ENCODE assay signal across 20 mouse cellular contexts in genomic region chr1:87960752-87961151, GRCm38 (mm10). TPM values are rescaled to one million over a fixed set of nuclear protein-coding genes. Genes with fewer than 3 reads are reported as not detected.
DNase-seq lines count a peak whose midpoint lies in the region; ATAC-seq lines count a peak whose summit lies in the region.
"Had no signal": no experiment of that assay in that cellular context is flagged by ENCODE, and none has a peak within 500 bp of the region (broad histone marks: within the 10 kb centered on the region; RNA-seq: fewer than 3 reads in every experiment).

No protein-coding gene starts in this region.

- H3K4me3 ChIP-seq in heart, embryonic 11.5 days (ENCODE audit: low read depth, low read length) = no peak overlapping the region
- H3K4me3 ChIP-seq in macrophage (ENCODE audit: inconsistent target) = no peak overlapping the region
- H3K4me3 ChIP-seq in hindbrain, embryonic 16.5 days (ENCODE audit: low read length) = no peak overlapping the region
- H3K4me3 ChIP-seq: embryonic facial prominence, embryonic 10.5 days; heart, adult 2 months; hindbrain, embryonic 10.5 days; intestine, embryonic 15.5 days; limb, embryonic 15.5 days; midbrain, embryonic 15.5 days; neural tube, embryonic 12.5 days had no signal

- no peak for ATAC-seq in heart, embryonic 11.5 days (replicated peaks; ENCODE audit: insufficient number of reproducible peaks, low FRiP score, low TSS enrichment)
- ATAC-seq in erythroid progenitor cell, adult 5-6 weeks (replicated peaks; ENCODE audit: low FRiP score, poor library complexity, severe bottlenecking) = peak; percentile 26
- no peak for ATAC-seq in hindbrain, embryonic 16.5 days
- ATAC-seq: midbrain, embryonic 15.5 days had no signal

- 87% methylated on average over 4 of the region's 4 CpGs for WGBS in heart, embryonic 11.5 days (ENCODE audit: insufficient replicate concordance)
- WGBS in macrophage (ENCODE audit: missing documents) = 91% methylated on average over 4 of the region's 4 CpGs
- WGBS in hindbrain, embryonic 16.5 days = 91% methylated on average over 4 of the region's 4 CpGs

- H3K79me2 ChIP-seq in macrophage (ENCODE audit: inconsistent target) = no peaks in the 10 kb centered on the region

- peaks cover 23% of the 10 kb centered on the region for H3K36me3 ChIP-seq in heart, embryonic 11.5 days (ENCODE audit: control insufficient read depth, insufficient read depth, low read length)
- H3K36me3 ChIP-seq in macrophage (ENCODE audit: inconsistent target) = peaks cover 37% of the 10 kb centered on the region
- H3K36me3 ChIP-seq in hindbrain, embryonic 16.5 days (ENCODE audit: control insufficient read depth, insufficient read depth, low read length) = peaks cover 22% of the 10 kb centered on the region

- no peak overlapping the region for H3K9ac ChIP-seq in heart, embryonic 11.5 days (ENCODE audit: low read depth, low read length)
- no peak overlapping the region for H3K9ac ChIP-seq in hindbrain, embryonic 16.5 days (ENCODE audit: low read depth, low read length)
- H3K9ac ChIP-seq: intestine, embryonic 15.5 days; limb, embryonic 15.5 days; midbrain, embryonic 15.5 days; neural tube, embryonic 12.5 days had no signal

- no peaks in the 10 kb centered on the region for H3K9me3 ChIP-seq in heart, embryonic 11.5 days (replicated peaks; ENCODE audit: control insufficient read depth, low read length)
- H3K9me3 ChIP-seq in hindbrain, embryonic 16.5 days (ENCODE audit: control insufficient read depth, low read length) = no peaks in the 10 kb centered on the region
- H3K9me3 ChIP-seq: embryonic facial prominence, embryonic 10.5 days; hindbrain, embryonic 10.5 days; intestine, embryonic 15.5 days; limb, embryonic 15.5 days; midbrain, embryonic 15.5 days; neural tube, embryonic 12.5 days had no signal

- no peak overlapping the region for H3K4me2 ChIP-seq in heart, embryonic 11.5 days
- no peak overlapping the region for H3K4me2 ChIP-seq in hindbrain, embryonic 16.5 days (ENCODE audit: low read length)
- H3K4me2 ChIP-seq: intestine, embryonic 15.5 days; limb, embryonic 15.5 days; midbrain, embryonic 15.5 days; neural tube, embryonic 12.5 days had no signal

- H3K27me3 ChIP-seq in heart, embryonic 11.5 days (ENCODE audit: control insufficient read depth, insufficient read depth, low read length) = no peaks in the 10 kb centered on the region
- no peaks in the 10 kb centered on the region for H3K27me3 ChIP-seq in hindbrain, embryonic 16.5 days (replicated peaks; ENCODE audit: control insufficient read depth, insufficient read depth, low read length)
- H3K27me3 ChIP-seq: intestine, embryonic 15.5 days; limb, embryonic 15.5 days; midbrain, embryonic 15.5 days; neural tube, embryonic 12.5 days had no signal

- peaks cover 14% of the 10 kb centered on the region for H3K4me1 ChIP-seq in heart, embryonic 11.5 days (ENCODE audit: control insufficient read depth, insufficient read depth, low read length)
- H3K4me1 ChIP-seq in hindbrain, embryonic 16.5 days (ENCODE audit: control insufficient read depth, insufficient read depth, low read depth, low read length) = no peaks in the 10 kb centered on the region
- H3K4me1 ChIP-seq: embryonic facial prominence, embryonic 10.5 days; intestine, embryonic 15.5 days; limb, embryonic 15.5 days; midbrain, embryonic 15.5 days; neural tube, embryonic 12.5 days had no signal

- H3K27ac ChIP-seq in heart, embryonic 11.5 days (ENCODE audit: low read depth, low read length) = peak overlapping the region; percentile 81
- peak overlapping the region; percentile 60 for H3K27ac ChIP-seq in macrophage
- H3K27ac ChIP-seq in hindbrain, embryonic 16.5 days (ENCODE audit: low read depth, low read length) = no peak overlapping the region
- H3K27ac ChIP-seq: heart, adult 2 months; intestine, embryonic 15.5 days; limb, embryonic 15.5 days; midbrain, embryonic 15.5 days; neural tube, embryonic 12.5 days had no signal

- no peak for DNase-seq in heart, adult 18-20 months
- DNase-seq in MEL-GATA-1-ER (ENCODE audit: extremely low read depth, low read depth) = peak; percentile 38
- DNase-seq in thymus, postnatal 10 days (ENCODE audit: low spot score in 2 of 2) = no peak
- DNase-seq in cerebellum, adult 9-10 months = no peak
- DNase-seq: adrenal gland, adult 2 months; B cell, adult 2 months; cerebellum, postnatal 10 days; heart, adult 2 months; right cerebral cortex, postnatal 14 days; thymus, postnatal 4 days had no signal

RNA-seq across cellular contexts. Expression of gene Usp40, which starts 47.6 kb away (rescaled TPM):
- polyA plus RNA-seq in heart, embryonic 11.5 days (2014; fragmentation: Nextera tagmentation; extraction: Ambion mirVana) = 28.5 and 28.8 TPM in 2 replicates
- total RNA-seq in heart, adult 18-20 months (2021) = 10 to 100 TPM; 15.0 to 15.6 TPM
- total RNA-seq in erythroid progenitor cell, adult 5-6 weeks (2015; ENCODE audit: low replicate concordance) = 5.4 and 5.8 TPM in 2 replicates
- total RNA-seq in erythroid progenitor cell, adult 5-6 weeks (2017; ENCODE audit: low replicate concordance) = 1.2 and 2.2 TPM in 2 replicates
- total RNA-seq in macrophage (2018; cell fraction: chromatin; rRNA removed) = 100 to 1,000 TPM in 18 of 26 experiments, 10 to 100 TPM in 8; 55.5 to 171 (median 125) TPM
- 10 to 100 TPM in 18 of 26 experiments, 1 to 10 TPM in 8; 6.1 to 16.8 (median 11.0) TPM for total RNA-seq in macrophage (2018; cell fraction: cytosol; rRNA removed)
- total RNA-seq in macrophage (2018; cell fraction: nucleus; rRNA removed) = 100 to 1,000 TPM in 1 of 26 experiments, 10 to 100 TPM in 25; 26.8 to 115 (median 57.3) TPM
- polyA plus RNA-seq in macrophage (2018) = 8.1 to 11.4 TPM (median 11.0 TPM) in 3 replicates
- 17.8 and 20.0 TPM in 2 replicates for polyA plus RNA-seq in hindbrain, embryonic 16.5 days (2015; fragmentation: Nextera tagmentation; extraction: Ambion mirVana)
